Mouse (Mus musculus): ENCODE measurements around the gene Otud7a.

The Otud7a gene

DNA sequence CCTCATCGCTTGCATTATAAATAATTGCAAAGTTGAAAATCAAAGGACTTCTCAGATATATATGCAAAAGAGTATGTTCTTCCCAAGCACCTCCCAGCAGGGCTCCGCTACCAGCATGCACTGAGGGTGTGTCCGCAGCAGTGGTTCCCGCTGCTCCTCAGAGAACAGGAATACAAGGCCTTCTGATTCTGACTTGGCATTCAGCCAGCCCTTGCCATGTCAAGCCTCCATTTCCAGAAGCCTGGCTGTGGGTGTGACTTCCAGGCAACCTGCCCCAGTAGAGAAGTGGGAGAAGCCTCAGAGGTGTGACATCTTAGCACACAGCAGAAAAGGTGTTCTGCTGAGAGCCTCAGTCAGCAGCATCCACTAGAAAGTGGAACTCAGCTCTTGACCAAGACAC lies 253.4 kb downstream of the Otud7a start:
- no peak for DNase-seq (ENCODE audit: low read depth, low spot score)

DNA sequence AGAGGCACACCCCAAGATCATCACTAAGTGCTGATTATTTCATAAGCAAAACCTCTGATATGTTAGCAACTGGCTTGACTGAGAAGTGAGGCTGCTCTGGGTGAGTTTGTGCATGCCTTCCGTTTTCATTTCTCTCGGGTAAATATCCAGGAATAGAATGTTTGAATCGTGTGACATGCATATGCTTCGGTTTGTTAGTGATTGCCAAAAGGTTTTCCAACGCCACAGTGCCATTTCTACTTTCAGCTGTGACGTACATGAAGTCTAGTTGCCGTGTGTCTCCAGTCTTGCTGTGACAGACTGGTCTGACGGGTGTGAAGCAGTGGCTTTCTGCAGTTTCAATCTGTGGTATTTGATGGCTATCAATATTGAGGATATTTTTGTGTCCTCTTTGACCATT lies 273.4 kb downstream of the Otud7a start:
- no peak for DNase-seq (ENCODE audit: low read depth, low spot score)

DNA sequence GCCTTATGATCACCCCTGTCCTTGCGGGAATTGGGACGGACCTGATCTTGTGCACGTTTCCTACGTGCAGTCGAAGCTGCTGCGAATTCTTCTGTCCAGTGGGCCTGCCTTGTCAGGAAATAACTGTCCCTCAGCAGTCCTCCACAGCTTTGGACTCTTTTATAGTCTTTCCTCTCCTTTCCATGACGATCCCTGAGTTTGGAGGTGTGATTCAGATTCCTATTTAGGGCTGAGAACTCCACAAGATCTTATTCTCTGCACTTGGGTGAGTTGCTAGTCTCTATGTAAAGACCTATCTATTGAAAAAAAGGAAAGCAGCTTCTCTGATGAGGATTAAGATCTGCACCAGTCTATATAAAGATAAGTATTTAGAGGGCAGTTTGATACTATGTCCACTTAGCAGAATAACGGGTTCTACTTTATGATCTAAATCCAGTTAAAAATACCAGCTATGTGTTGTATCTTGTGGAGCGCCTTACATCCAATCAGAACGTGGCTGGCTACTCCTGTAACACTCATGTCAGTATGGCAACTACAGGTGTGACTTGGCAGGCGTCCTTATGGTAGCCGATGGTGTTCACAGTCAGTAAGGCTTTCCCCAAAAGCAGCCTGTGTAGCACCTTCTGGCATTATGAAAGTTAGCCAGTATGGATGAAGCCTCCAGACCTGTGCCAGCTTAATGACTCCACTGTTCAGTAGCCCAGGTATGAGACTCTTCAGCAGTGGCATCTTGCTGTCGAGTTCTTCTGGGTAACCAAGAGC lies 274.8 kb downstream of the Otud7a start:
- DNase-seq (ENCODE audit: low read depth, low spot score) = no peak

GRCm38 (mm10) chr7:63720682-63721081 lies 276.1 kb downstream of the Otud7a start:
- DNase-seq (ENCODE audit: low read depth, low spot score) = no peak

GRCm38 (mm10) chr7:63725040-63725729 lies 280.6 kb downstream of the Otud7a start:
- no peak for DNase-seq (ENCODE audit: low read depth, low spot score)

DNA sequence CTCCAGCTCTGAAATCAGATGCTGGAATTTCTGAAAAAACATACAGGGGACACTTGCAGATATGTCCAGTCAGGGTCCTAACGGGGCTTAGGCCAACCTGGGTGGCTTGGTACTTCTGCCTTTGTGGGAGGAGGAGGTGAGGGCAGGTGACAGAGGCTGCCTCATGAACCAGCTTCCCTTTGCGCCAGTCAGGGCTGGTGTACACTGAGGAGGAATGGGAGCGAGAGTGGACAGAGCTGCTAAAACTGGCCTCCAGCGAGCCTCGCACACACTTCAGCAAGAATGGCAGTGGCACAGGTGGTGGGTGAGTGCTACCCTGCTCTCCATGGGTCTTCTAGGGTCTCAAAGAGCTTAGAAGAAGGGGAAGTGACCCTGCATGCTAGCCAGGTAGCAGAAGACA lies 285.1 kb downstream of the Otud7a start:
- DNase-seq (ENCODE audit: low read depth, low spot score) = no peak

DNA sequence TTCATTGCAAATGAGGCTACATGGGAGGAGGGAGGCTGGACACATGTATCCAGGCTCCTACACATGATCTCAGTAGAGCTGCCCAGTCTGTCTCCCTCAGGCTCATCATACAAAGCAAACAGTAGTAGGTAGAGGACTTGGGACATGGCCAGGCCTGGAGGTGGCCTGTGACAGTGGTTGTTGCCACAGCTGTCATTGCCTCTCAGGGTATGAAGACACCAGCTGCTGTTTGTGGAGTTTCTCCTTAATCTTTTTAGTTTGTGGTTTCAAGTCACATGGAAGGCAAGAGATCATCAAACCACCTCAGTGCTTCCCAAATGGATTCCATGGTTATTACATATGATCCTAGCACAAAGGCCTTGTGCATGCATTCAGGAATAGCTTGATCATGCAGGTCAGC lies 285.5 kb downstream of the Otud7a start:
- no peak for DNase-seq (ENCODE audit: low read depth, low spot score)

DNA sequence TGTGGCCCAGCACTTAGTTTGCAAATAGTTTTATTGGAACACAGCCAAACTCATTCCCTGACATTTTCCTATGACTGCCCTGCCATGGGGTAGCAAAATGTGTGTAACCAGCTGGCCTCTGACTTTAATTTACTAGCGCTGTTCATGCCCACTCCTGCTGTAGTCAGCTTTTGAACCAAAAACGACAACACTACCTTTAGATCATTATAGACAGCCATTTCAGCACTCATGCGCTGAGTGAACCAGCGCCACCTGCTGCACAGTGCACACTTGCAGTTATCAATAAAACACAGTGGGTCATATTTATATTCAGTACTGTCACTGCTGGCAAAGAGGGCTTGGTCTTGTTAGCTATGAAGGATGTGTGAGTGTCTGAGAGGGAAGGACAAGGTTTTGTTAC lies 293.2 kb downstream of the Otud7a start:
- no peak for DNase-seq (ENCODE audit: low read depth, low spot score)

- no peak for DNase-seq (ENCODE audit: low read depth, low spot score)
These were observed 293.6 kb downstream of the Otud7a start for GRCm38 (mm10) chr7:63738142-63738541.

- DNase-seq (ENCODE audit: low read depth, low spot score) = no peak
These were observed 298.6 kb downstream of the Otud7a start for GRCm38 (mm10) chr7:63743116-63743515.

DNA sequence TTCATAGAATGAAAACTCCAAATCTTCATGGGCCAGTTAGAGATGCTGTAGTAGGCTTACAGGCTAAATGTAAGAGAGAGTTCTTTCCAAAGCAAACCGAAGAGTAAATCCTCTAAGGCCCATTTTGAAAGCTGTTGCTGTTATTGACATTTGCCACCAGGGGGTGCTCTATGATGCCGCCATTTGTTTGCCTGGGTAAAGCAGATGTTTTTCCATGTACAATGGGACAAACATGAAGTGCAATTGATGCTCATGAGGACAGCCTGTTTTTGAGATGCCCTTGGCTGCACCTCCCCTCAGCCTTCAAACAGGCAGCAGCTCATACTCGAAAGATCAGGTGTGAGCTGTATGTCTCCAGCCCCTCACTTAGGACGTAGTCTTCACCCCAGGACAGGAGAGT lies 307.5 kb downstream of the Otud7a start:
- DNase-seq (ENCODE audit: low read depth, low spot score) = peak; percentile 23

DNA sequence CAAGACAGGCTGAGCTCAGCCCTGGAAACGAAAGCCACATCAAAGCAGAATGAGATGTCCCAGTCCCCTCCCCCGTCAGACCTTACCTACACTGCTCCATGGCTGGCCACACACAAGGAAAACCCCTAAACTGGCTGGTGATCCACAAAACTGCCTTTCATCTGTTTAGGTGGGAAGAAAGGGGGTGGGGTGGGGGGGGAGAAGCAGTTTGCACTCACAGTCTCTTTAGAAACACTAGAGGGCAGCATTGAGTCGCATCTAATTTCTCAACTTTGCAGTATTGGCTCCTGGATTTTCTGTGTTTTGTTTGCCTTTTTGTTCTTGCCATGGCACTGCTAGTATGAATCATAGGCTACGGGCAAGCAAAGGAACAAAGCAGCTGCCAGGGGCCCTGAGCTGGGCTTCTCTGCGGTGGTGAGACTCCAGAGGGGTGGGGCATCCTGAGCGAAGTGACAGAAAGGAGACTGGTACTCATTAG lies 308.8 kb downstream of the Otud7a start:
- DNase-seq (ENCODE audit: low read depth, low spot score) = peak; percentile 32

DNA sequence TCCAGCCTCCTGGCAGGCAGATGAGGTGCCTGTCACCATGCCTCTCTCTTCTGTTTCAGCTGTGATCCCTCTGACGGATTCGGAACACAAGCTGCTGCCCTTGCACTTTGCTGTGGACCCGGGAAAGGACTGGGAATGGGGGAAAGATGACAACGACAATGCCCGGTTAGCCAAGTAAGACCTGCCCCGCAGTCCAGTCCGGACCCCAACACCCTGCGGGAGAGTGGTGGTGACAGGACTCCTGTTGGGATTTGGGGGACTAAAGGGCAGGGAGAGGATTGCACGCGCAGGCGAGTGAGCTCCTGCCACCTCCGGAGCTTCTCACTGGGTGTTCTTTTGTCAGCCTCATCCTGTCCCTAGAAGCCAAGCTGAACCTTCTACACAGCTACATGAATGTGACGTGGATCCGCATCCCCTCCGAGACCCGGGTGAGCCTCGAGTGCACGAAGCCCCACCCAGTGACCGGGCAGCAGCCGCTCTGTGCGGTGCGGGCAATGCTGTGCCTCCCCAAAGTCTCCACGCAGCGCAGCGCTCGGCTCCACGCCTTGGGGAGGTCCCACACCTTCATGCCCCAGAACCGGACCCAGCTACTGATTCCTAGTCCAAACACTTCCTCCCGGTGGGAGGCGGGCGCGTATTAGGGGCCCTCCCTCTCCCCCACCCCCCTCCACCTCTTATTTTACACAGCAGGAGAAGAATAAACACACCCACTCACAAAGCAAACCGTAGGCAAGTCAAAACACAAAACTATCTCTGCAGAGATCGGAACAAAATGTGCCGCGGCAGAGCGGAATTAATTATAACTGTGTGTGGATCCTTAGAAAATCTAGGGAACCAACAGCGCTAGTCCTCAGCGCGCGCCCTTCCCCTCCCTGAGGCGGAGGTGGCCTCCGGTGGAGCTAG lies 310.3 kb downstream of the Otud7a start:
- DNase-seq (ENCODE audit: low read depth, low spot score) = no peak

DNA sequence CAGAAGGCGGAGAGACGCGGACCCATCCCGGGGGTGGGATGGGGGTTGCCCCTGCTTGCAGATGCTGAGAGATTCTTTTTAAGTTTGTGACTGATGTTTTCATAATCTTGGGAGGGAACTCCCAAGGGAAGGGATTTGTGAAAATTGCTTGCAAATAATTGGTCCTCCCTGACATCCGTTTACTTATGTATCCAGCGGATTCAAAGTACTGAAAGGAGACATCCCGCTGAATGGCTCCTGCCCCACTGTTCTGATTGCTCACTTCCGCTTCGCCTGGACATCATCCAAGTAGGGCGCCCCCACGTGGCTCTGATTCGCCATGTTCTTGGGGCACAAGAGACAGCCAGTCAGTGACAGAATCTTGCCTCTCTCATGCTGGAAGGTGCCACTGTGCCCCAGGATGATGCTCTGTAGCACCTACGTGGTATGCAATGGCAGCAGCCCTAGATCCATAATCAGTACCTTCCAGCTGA lies 311.0 kb downstream of the Otud7a start:
- peak; percentile 20 for DNase-seq (ENCODE audit: low read depth, low spot score)

DNA sequence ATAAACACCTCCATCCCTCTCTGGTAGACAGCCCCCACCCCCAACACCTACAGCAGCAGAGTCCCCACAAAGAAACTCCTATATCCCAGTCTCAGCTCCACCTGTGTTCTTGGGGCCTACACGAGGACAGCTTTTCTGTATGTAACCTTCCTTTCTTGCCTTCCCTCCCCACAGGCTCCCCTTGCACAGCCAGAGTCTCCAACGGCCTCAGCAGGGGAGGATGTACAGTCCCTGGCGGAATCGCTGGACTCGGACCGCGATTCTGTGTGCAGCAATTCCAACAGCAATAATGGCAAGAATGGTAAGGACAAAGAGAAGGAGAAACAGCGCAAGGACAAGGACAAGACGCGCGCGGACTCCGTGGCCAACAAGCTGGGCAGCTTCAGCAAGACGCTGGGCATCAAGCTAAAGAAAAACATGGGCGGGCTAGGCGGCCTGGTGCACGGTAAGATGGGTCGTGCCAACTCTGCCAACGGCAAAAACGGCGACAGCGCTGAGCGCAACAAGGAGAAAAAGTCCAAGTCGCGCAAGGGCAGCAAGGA lies 312.7 kb downstream of the Otud7a start:
- DNase-seq (ENCODE audit: low read depth, low spot score) = no peak

- DNase-seq (ENCODE audit: low read depth, low spot score) = no peak
These were observed 313.2 kb downstream of the Otud7a start for GRCm38 (mm10) chr7:63757678-63758239.

DNA sequence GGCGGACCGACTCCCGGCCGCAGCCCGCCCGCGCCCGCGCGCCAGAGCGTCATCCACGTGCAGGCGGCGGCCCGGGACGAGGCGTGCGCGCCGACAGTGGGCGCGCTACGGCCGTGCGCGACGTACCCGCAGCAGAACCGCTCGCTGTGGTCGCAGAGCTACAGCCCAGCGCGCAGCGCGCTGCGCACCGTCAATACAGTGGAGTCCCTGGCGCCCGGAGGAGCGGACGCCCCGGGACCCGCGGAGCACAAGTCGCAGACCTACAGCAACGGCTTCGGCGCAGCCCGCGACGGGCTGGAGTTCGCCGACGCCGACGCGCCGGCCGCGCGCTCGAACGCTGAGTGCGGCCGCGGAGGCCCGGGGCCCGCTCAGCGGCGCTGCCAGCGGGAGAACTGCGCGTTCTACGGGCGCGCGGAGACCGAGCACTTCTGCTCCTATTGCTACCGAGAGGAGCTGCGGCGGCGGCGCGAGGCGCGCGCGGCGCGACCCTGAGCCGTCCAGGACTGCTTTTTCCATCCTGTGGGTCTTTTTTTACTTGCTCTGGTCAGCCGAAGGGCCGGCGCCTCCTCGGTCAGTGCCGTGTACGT lies 313.8 kb downstream of the Otud7a start:
- DNase-seq (ENCODE audit: low read depth, low spot score) = no peak

GRCm38 (mm10) chr7:63759606-63760005 lies 315.1 kb downstream of the Otud7a start:
- no peak for DNase-seq (ENCODE audit: low read depth, low spot score)

- no peak for DNase-seq (ENCODE audit: low read depth, low spot score)
These were observed 318.0 kb downstream of the Otud7a start for GRCm38 (mm10) chr7:63762529-63762928.

DNA sequence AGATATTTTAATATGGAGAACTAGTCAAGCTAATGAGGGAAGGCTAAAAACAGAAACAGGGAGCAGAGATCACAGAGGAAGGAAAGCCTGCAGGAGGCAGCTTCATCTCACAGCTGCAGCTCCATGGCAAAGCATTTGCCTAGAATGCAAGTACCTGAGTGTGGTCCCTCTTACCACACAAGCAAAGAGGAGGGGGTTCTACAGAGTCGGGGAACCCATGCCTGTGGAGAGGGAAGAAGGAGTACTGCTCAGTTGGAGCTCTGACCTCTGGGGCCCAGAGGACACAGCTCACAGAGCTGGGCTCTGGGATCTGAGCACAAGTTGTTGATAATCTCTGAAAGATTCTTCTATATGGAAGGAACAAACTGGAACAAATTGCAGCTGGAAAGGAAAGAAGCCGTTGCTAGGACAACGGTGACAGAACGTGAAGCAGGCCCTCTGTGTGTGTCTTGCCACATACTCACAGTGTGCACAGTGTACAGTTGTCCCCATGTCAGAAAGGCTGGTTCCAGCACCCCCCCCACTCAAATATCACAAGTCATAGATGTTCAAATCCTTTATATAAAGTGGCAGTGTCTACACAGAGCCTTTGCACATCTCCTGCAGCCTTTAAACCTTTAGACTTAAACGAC lies 324.0 kb downstream of the Otud7a start:
- no peak for DNase-seq (ENCODE audit: low read depth, low spot score)

All from retina, adult 2 months (tissue).